ENCODE assay signal across 10 mouse cellular contexts in genomic region chr10:91988364-91988763, GRCm38 (mm10).
A peak's percentile ranks its signal among the peaks of the same experiment; 100 is the strongest.
DNase-seq lines count a peak whose midpoint lies in the region; ATAC-seq and TF ChIP-seq lines count a peak whose summit lies in the region.
"Had no signal": no experiment of that assay in that cellular context is flagged by ENCODE, and none has a peak within 500 bp of the region (broad histone marks: within the 10 kb centered on the region; RNA-seq: fewer than 3 reads in every experiment).

No protein-coding gene starts in this region.

- H3K9ac ChIP-seq in kidney, postnatal 0 days (ENCODE audit: low read depth, low read length), result no peak overlapping the region
- no peak overlapping the region for H3K9ac ChIP-seq in midbrain, embryonic 13.5 days (replicated peaks)

- no peak overlapping the region for H3K4me2 ChIP-seq in kidney, postnatal 0 days (ENCODE audit: low read length)
- no peak overlapping the region for H3K4me2 ChIP-seq in midbrain, embryonic 13.5 days (replicated peaks)

- no peaks in the 10 kb centered on the region for H3K36me3 ChIP-seq in kidney, postnatal 0 days (ENCODE audit: insufficient read depth, low read length)
- no peaks in the 10 kb centered on the region for H3K36me3 ChIP-seq in midbrain, embryonic 13.5 days

- H3K27me3 ChIP-seq in kidney, postnatal 0 days (ENCODE audit: insufficient read depth, low read length), result no peaks in the 10 kb centered on the region
- H3K27me3 ChIP-seq in midbrain, embryonic 13.5 days, result no peaks in the 10 kb centered on the region

- WGBS in kidney, postnatal 0 days, result 33% methylated on average over 8 of the region's 8 CpGs
- WGBS in midbrain, embryonic 13.5 days, result 26% methylated on average over 8 of the region's 8 CpGs

- no peak overlapping the region for H3K4me3 ChIP-seq in left cerebral cortex, adult 2 months
- H3K4me3 ChIP-seq in kidney, postnatal 0 days (replicated peaks; ENCODE audit: low read depth, low read length), result no peak overlapping the region
- H3K4me3 ChIP-seq in midbrain, embryonic 13.5 days (replicated peaks), result no peak overlapping the region

- peak overlapping the region; percentile 19; the same call in 1 of the 2 replicates for H3K27ac ChIP-seq in left cerebral cortex, adult 2 months
- H3K27ac ChIP-seq in kidney, postnatal 0 days, result no peak overlapping the region
- 0 out of 2 replicates have a peak overlapping the region, but pooled peaks have one; percentile 30 for H3K27ac ChIP-seq in midbrain, embryonic 13.5 days

- DNase-seq in adrenal gland, adult (ENCODE audit: inconsistent age in 2 of 2, low spot score in 1 of 2), result peak; percentile 7 to 43
- no peak for DNase-seq in adrenal gland, adult 18-20 months (ENCODE audit: low spot score in 2 of 2)
- DNase-seq in left cerebral cortex, adult 2 months (ENCODE audit: extremely low spot score in 1 of 2, low spot score in 2 of 2), result peak in 1 of 2 experiments; percentile 10
- no peak for DNase-seq in left cerebral cortex, postnatal 36 days (ENCODE audit: low spot score in 2 of 2)
- peak; percentile 56 for DNase-seq in kidney, postnatal 0 days (ENCODE audit: low spot score)
- DNase-seq in thymus, postnatal 0 days (ENCODE audit: low spot score), result no peak
- DNase-seq in left cerebral cortex, adult 9 months (ENCODE audit: low spot score in 2 of 2), result no peak
- DNase-seq: cerebellum, adult 2 months; thymus, postnatal 36 days had no signal

- peaks cover 4% of the 10 kb centered on the region; the same call in 1 of the 2 replicates for H3K4me1 ChIP-seq in kidney, postnatal 0 days (replicated peaks; ENCODE audit: insufficient read depth, low read length)
- peaks cover 19% of the 10 kb centered on the region for H3K4me1 ChIP-seq in midbrain, embryonic 13.5 days (replicated peaks)

- no peaks in the 10 kb centered on the region for H3K9me3 ChIP-seq in kidney, postnatal 0 days (replicated peaks; ENCODE audit: low read length)
- H3K9me3 ChIP-seq in midbrain, embryonic 13.5 days, result no peaks in the 10 kb centered on the region

- no peak for ATAC-seq in kidney, postnatal 0 days (replicated peaks; ENCODE audit: low FRiP score, low read depth)
- peak; percentile 67; the same call in 1 of the 2 replicates for ATAC-seq in midbrain, embryonic 13.5 days

- intact Hi-C loops in left cerebral cortex, adult 2 months (cut with DNase I), result no loop called here
- intact Hi-C loops in left cerebral cortex, postnatal 36 days (cut with DNase I), result no loop called here

- TF ChIP-seq CTCF in left cerebral cortex, adult 2 months (IDR thresholded peaks at IDR 0.05), result no peak
- TF ChIP-seq CTCF in kidney, postnatal 0 days (IDR thresholded peaks at IDR 0.05; ENCODE audit: low read depth), result no peak

Comparison
In these comparisons a context has a peak if more than half of its experiments do, and no peak if none do; other contexts are left out.
1. DNase-seq: peak in adrenal gland, adult (2 of 2) and kidney, postnatal 0 days (single experiment); none in adrenal gland, adult 18-20 months (0 of 2), left cerebral cortex, postnatal 36 days (0 of 2), thymus, postnatal 0 days (single experiment) and left cerebral cortex, adult 9 months (0 of 2).